Mouse (Mus musculus) adrenal gland, adult 8-10 months (tissue): ENCODE data around the gene Limk2. TPM values are rescaled to one million over a fixed set of nuclear protein-coding genes. Genes with fewer than 3 reads are reported as not detected.

ENCODE experiments used
- DNase-seq: peaks from one replicate; pipeline ENCODE4 v3.0.0; 2022
- total RNA-seq, 4 experiments: library from RNA; stranded (reverse); gene quantifications; 2 replicates each; pipeline ENCODE4 v1.2.4; 2022

Gene Limk2
- total RNA-seq, 4 experiments from 2014 or later: 19.4 to 36.8 (median 32.2) TPM

DNA sequence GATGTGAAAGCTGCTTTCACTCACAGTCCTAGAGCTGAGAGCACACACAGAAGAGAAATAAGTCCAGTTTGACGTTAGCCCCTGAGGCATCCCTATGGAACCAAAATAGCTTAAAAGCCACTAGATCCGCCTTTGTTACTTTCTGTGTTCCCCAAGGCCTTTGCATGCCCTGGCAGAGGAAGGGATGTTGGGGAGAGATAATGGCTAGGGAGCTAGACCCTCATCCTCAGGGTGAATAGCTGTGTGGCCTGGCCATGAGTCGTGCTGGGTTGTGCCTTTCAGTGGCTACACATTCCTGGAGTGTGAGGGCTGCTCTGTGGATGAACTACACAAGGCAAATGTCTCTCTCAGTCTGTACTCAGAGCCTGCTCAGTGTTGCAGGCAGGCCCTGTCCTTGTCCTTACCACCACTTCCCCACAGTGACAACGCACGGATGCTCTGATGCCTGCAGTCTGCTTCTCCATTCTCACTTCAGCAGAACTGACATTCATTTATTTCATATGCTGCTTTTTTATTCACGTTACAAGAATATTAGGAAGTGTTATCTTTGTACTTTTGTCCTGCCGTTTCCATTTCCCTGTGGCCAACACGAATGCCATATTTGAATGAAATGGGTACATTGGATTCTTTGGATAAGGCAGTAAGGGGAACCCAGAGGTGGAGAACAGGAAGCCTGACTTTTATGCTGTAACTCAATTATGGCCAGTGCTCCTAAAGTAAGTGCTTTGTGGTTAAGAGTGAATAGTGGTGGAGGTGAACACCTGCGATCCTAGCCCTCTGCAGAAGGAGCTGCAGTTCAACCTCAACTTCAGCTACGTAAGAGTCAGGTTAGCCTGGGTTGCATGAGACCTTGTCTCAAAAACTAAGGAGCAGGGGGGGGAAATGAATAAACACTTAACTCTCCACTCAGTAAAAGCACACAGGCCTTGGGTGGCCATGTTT lies 110.8 kb downstream of the Limk2 start:
- no peak for DNase-seq

GRCm38 (mm10) chr11:3296056-3296455 lies 112.9 kb downstream of the Limk2 start:
- no peak for DNase-seq

- no peak for DNase-seq
Observed at GRCm38 (mm10) chr11:3294641-3295040, 114.3 kb downstream of the Limk2 start.

Other genes starting within 250 kb of the Limk2 start
- gene Sfi1, start 215.7 kb downstream of the Limk2 start, total RNA-seq: 100 to 1,000 TPM in 2 of 4 experiments, 10 to 100 TPM in 2; 71.9 to 122 (median 93.1) TPM
- gene Eif4enif1, start 206.8 kb downstream of the Limk2 start, total RNA-seq: 10 to 100 TPM; 46.4 to 69.5 (median 53.9) TPM
- 100 to 1,000 TPM; 104 to 111 (median 110) TPM for gene Drg1, start 142.8 kb downstream of the Limk2 start, total RNA-seq
- 10 to 100 TPM; 31.9 to 47.9 (median 40.5) TPM for gene Patz1, start 120.3 kb downstream of the Limk2 start, total RNA-seq
- 10 to 100 TPM; 17.2 to 28.2 (median 25.1) TPM for gene Pik3ip1, start 78.8 kb downstream of the Limk2 start, total RNA-seq
- gene Rnf185, start 43.2 kb upstream of the Limk2 start, total RNA-seq: 10 to 100 TPM; 34.8 to 45.3 (median 38.5) TPM
- gene Pla2g3, start 79.1 kb upstream of the Limk2 start, total RNA-seq: under 1 TPM; 0.17 to 0.59 (median 0.43) TPM
- gene Inpp5j, start 95.6 kb upstream of the Limk2 start, total RNA-seq: 1 to 10 TPM in 1 of 4 experiments, under 1 TPM in 3; 0.55 to 1.0 (median 0.75) TPM
- 10 to 100 TPM; 39.2 to 61.9 (median 57.1) TPM for gene Selenom, start 105.5 kb upstream of the Limk2 start, total RNA-seq
- 10 to 100 TPM; 36.6 to 93.0 (median 52.5) TPM for gene Smtn, start 131.4 kb upstream of the Limk2 start, total RNA-seq
- 10 to 100 TPM; 44.6 to 64.3 (median 51.3) TPM for gene Morc2a, start 240.0 kb upstream of the Limk2 start, total RNA-seq